Mouse (Mus musculus): ENCODE measurements around the gene Coro2a. TPM values are rescaled to one million over a fixed set of nuclear protein-coding genes. Genes with fewer than 3 reads are reported as not detected.

The Coro2a gene
- total and polyA plus RNA-seq, 3 experiments: 0.35 to 6.8 TPM; not detected in 1

DNA sequence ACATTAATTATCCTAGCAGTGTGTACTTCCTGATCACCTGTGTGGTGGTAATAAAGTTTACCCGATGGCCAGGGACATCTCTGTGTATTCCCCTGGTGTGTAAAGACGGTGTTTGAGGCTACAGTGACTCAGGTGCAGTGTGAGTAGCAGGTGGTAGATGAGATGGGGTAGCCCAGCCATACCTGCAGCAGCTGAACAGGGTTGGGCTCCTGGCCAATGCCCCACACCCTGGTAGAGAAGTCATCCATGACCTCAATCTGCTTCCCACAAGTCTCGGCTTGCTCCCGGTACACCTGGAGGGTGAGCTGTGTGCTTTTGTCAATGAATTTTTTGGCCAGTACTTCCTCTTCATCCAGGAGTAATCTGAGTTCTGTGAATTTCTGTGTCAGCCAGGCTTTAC is 78.7 kb downstream of the Coro2a start:
- Histone ChIP-seq H3K36me3 (ENCODE audit: control insufficient read depth in 1 of 2, insufficient read depth in 2 of 2, low read length in 2 of 2) (peaks cover 0 to 14% of the 10 kb centered on the region in 2 experiments; a peak in 2 of 4 replicates), H3K9ac (ENCODE audit: control insufficient read depth, low read depth, low read length, poor library complexity, severe bottlenecking) (no peak overlapping the region), H3K4me1 (ENCODE audit: control insufficient read depth in 1 of 2, insufficient read depth in 2 of 2, low read length in 2 of 2) (peaks cover 2 to 17% of the 10 kb centered on the region in 2 experiments; a peak in 3 of 4 replicates), H3K79me2 (ENCODE audit: control insufficient read depth, insufficient read depth, low read length, poor library complexity) (no peaks in the 10 kb centered on the region), H3K27ac (ENCODE audit: control insufficient read depth, low read depth, low read length) (no peak overlapping the region), H3K9me3 (replicated peaks; ENCODE audit: insufficient read depth, low read length) (no peaks in the 10 kb centered on the region), H3K27me3 (ENCODE audit: control insufficient read depth in 1 of 2, insufficient read depth in 2 of 2, low read length in 2 of 2) (no peaks in the 10 kb centered on the region), H3K4me3 (ENCODE audit: control insufficient read depth in 1 of 2, insufficient read depth in 1 of 2, low read depth in 2 of 2, low read length in 2 of 2) (no peak overlapping the region)
- DNase-seq (ENCODE audit: low read depth, low spot score): no peak
- TF ChIP-seq NRF1 (IDR thresholded peaks at IDR 0.05; ENCODE audit: insufficient read depth, low read depth, low read length, poor library complexity, severe bottlenecking): no peak
- TF ChIP-seq ELF1 (IDR thresholded peaks at IDR 0.05; ENCODE audit: low read depth, low read length): no peak
- no peak for TF ChIP-seq CHD2 (IDR thresholded peaks at IDR 0.05; ENCODE audit: low read length)
- no peak for TF ChIP-seq ETS1 (IDR thresholded peaks at IDR 0.05; ENCODE audit: low read depth, low read length)
- TF ChIP-seq USF2 (IDR thresholded peaks at IDR 0.05; ENCODE audit: borderline replicate concordance in 1 of 2, insufficient read depth in 1 of 2, low read depth in 1 of 2, low read length in 2 of 2): no peak
- TF ChIP-seq CTCF (IDR thresholded peaks at IDR 0.05 in 2 of 3, conservative IDR thresholded peaks at IDR 0.05 in 1 of 3; ENCODE audit: control insufficient read depth in 1 of 3, insufficient read depth in 1 of 3, low read depth in 2 of 3, low read length in 3 of 3, poor library complexity in 1 of 3, severe bottlenecking in 1 of 3): no peak
- no peak for TF ChIP-seq SIN3A (IDR thresholded peaks at IDR 0.05; ENCODE audit: low read length)
- no peak for TF ChIP-seq SMC3 (IDR thresholded peaks at IDR 0.05; ENCODE audit: low read depth, low read length)
- TF ChIP-seq MEF2A (IDR thresholded peaks at IDR 0.05; ENCODE audit: extremely low read depth, insufficient replicate concordance, low read depth, low read length, poor library complexity, severe bottlenecking): no peak
- TF ChIP-seq TCF12 (IDR thresholded peaks at IDR 0.05; ENCODE audit: low read depth, low read length): no peak
- TF ChIP-seq USF1 (IDR thresholded peaks at IDR 0.05; ENCODE audit: low read depth, low read length): no peak

DNA sequence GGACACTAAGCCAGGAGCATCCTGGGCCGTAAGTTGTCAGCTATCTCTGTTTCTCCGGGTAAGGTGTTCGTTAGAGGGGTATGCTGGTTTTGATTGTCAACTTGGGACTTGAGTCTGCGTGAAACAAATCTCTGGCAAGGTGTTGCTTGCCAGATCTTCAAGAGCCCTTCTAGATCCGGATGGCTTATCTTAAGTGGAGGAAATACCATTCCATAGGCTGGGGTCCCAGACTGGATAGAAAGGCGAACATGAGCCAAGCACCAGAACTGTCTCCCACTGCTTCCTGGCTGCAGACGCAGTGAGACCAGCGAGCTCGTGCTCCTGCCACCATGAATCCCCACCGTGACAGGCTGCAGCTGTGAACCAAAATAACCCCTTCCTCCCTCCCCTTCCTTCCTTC is 80.5 kb downstream of the Coro2a start:
- H3K9me3 ChIP-seq (replicated peaks; ENCODE audit: insufficient read depth, low read length): no peaks in the 10 kb centered on the region
- H3K4me3 ChIP-seq (ENCODE audit: control insufficient read depth in 1 of 2, insufficient read depth in 1 of 2, low read depth in 2 of 2, low read length in 2 of 2): no peak overlapping the region
- H3K79me2 ChIP-seq (ENCODE audit: control insufficient read depth, insufficient read depth, low read length, poor library complexity): no peaks in the 10 kb centered on the region
- no peak overlapping the region for H3K27ac ChIP-seq (ENCODE audit: control insufficient read depth, low read depth, low read length)
- TF ChIP-seq TBP (IDR thresholded peaks at IDR 0.05; ENCODE audit: low read depth, low read length) (no peak), MXI1 (IDR thresholded peaks at IDR 0.05; ENCODE audit: low read depth, low read length) (no peak)
- no peak for DNase-seq (ENCODE audit: low read depth, low spot score)
- no peak overlapping the region for H3K9ac ChIP-seq (ENCODE audit: control insufficient read depth, low read depth, low read length, poor library complexity, severe bottlenecking)
- H3K27me3 ChIP-seq (ENCODE audit: control insufficient read depth in 1 of 2, insufficient read depth in 2 of 2, low read length in 2 of 2): no peaks in the 10 kb centered on the region
- peaks cover 0 to 9% of the 10 kb centered on the region in 2 experiments; a peak in 2 of 4 replicates for H3K36me3 ChIP-seq (ENCODE audit: control insufficient read depth in 1 of 2, insufficient read depth in 2 of 2, low read length in 2 of 2)
- peaks cover 2 to 12% of the 10 kb centered on the region in 2 experiments; a peak in 3 of 4 replicates for H3K4me1 ChIP-seq (ENCODE audit: control insufficient read depth in 1 of 2, insufficient read depth in 2 of 2, low read length in 2 of 2)

DNA sequence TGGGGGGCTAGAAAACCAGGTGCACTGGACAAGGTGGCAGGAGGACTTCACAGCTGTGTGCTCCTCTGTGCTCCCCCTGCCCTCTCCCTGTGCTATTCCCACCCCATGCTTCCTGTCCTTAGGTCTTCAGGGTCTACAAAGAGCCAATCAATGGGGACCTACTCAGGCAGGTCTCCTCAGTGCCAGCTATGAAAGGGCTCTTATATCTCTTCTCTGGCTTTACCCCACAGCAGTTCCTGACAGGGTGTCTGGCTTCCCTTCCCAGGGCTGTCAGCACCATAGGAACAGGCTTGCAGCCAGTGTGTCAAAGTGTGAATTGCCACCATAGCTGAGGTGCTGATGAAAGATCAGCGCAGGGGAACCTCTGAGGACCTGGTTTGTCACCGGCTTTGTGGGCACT is 81.5 kb downstream of the Coro2a start:
- TF ChIP-seq MXI1 (IDR thresholded peaks at IDR 0.05; ENCODE audit: low read depth, low read length): no peak
- no peak for TF ChIP-seq TBP (IDR thresholded peaks at IDR 0.05; ENCODE audit: low read depth, low read length)
- TF ChIP-seq SMC3 (IDR thresholded peaks at IDR 0.05; ENCODE audit: low read depth, low read length): no peak
- no peak for TF ChIP-seq GATA1 (IDR thresholded peaks at IDR 0.05; ENCODE audit: low read depth, low read length)
- no peak for TF ChIP-seq MAFK (IDR thresholded peaks at IDR 0.05; ENCODE audit: borderline replicate concordance, low read depth, low read length)
- DNase-seq (ENCODE audit: low read depth, low spot score): no peak
- Histone ChIP-seq H3K36me3 (ENCODE audit: control insufficient read depth in 1 of 2, insufficient read depth in 2 of 2, low read length in 2 of 2) (peaks cover 0 to 3% of the 10 kb centered on the region in 2 experiments; a peak in 1 of 4 replicates), H3K27ac (ENCODE audit: control insufficient read depth, low read depth, low read length) (no peak overlapping the region), H3K4me1 (ENCODE audit: control insufficient read depth in 1 of 2, insufficient read depth in 2 of 2, low read length in 2 of 2) (peaks cover 0 to 6% of the 10 kb centered on the region in 2 experiments; a peak in 2 of 4 replicates), H3K27me3 (ENCODE audit: control insufficient read depth in 1 of 2, insufficient read depth in 2 of 2, low read length in 2 of 2) (no peaks in the 10 kb centered on the region), H3K9me3 (replicated peaks; ENCODE audit: insufficient read depth, low read length) (no peaks in the 10 kb centered on the region), H3K9ac (ENCODE audit: control insufficient read depth, low read depth, low read length, poor library complexity, severe bottlenecking) (no peak overlapping the region), H3K79me2 (ENCODE audit: control insufficient read depth, insufficient read depth, low read length, poor library complexity) (no peaks in the 10 kb centered on the region), H3K4me3 (ENCODE audit: control insufficient read depth in 1 of 2, insufficient read depth in 1 of 2, low read depth in 2 of 2, low read length in 2 of 2) (no peak overlapping the region)
